Mouse (Mus musculus): ENCODE measurements around the gene Apcs. TPM values are rescaled to one million over a fixed set of nuclear protein-coding genes. Genes with fewer than 3 reads are reported as not detected.

The Apcs gene
- total RNA-seq (2021), result not detected
- long read RNA-seq, experiment 1, result 0 reads
- long read RNA-seq, experiment 2, result 0 reads

DNA sequence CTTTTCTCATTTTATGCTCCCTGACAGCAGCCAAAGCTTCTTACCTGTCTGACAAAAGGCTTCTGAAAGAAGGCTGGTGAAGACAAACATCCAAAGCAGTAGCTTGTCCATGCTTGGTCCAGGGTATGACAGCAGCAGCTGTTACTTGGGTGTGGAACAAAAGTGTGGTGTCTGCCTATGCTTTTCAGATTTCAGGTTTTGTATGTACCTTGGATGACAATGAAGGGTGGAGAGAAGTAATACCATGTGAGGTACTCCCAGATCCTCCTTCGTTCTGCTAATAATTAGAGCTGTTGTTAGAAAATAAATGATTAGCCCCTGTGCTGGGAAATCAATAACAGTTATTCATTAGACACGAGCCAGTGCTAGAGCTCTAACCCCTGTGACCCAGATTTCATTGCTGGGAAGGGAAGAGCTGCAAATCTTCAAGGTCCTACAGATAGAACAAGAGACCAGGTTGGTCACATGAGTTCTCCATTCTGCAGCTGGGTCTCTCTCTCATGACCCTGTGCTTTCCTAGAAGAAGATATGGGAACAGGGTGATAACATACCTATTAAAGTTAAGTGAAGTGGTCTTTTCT is at the start of gene Apcs:
Gene Apcs (minus strand): TSS at position 265 of the 581 bp plus-strand sequence.
- DNase-seq (ENCODE audit: low spot score in 2 of 2), result no peak

- DNase-seq (ENCODE audit: low spot score in 2 of 2), result no peak
These were observed 37.4 kb upstream of the Apcs start for GRCm38 (mm10) chr1:172932197-172932596.

DNA sequence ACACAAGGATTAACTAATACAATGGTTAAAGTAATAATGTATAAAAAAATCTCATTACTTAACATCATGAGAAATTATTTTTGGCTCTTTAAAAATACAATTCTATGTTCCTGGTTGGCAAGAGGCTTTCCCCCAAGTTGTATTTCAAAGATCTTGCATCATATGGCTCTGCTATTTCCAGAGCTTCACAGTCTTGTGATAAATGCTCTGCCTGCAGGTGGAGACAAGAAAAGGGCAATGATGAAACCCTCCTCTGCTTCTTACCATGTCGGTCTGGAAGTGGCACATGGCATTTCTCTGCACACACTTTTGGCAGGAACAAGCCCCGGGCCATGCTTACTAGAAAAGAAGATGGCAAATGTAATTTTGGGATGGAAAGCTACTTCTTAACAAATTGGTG is 23.6 kb upstream of the Apcs start:
- DNase-seq (ENCODE audit: low spot score in 2 of 2), result no peak

GRCm38 (mm10) chr1:172917115-172917514 is 22.3 kb upstream of the Apcs start:
- no peak for DNase-seq (ENCODE audit: low spot score in 2 of 2)

GRCm38 (mm10) chr1:172903313-172903712 is 8.5 kb upstream of the Apcs start:
- DNase-seq (ENCODE audit: low spot score in 2 of 2), result no peak

DNA sequence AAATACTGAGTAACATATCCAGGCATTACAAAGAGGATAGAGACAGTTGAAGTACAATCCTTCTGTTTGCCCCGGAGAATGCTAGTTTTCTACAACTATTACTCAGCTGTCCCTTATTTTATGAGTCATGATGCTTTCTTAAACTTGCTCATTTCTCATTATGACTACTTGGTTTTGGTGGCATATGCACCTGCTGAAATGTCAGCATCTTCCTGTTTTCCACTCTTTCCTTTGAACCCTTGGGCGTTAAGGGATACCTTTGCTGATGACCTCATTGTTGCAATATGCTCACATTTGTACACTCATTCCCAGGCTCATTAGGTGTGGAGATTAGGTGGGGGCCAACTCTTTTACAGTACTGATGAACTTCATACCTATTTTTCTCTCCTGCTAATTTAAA is 594 bp upstream of the Apcs start:
- DNase-seq (ENCODE audit: low spot score in 2 of 2), result no peak

DNA sequence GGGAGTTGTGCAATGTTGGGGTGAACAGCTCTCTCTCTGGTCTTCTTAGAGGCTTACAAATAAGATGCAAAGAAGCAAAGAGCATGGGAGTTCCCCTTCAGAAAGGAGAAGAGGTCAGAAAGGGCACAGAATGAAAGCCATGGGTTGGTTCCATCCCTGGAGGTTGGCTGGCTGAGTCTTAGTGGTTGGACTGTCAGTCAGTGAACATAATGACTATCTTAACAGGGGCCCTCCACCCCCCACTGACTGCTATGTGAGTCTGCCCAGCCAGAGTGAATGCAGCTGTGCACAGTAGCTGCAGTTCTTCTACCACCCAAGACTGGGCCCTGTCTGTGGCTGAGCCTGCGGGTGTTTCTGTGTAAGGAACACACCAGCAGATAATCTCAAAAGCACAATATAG is 18.2 kb downstream of the Apcs start:
- no peak for DNase-seq (ENCODE audit: low spot score in 2 of 2)

DNA sequence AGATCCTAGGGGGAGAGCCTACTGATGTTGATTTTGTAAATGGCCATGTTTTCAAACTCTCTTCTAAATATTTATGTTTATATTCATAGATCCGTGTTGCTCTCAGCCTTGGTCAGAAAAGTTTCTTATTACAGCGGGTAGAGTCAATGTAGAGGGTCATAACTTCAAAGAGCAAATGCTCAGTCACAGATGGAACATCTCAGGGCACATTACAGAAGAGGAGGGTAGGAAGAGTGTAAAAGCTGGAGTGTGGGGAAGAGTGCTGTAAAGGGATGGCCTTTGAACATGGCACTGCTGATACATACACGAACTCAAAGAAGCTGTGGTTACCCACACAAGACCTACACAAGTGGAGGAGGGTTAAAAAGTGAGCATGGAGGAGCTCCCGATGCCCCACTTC is 19.6 kb downstream of the Apcs start:
- no peak for DNase-seq (ENCODE audit: low spot score in 2 of 2)

- no peak for DNase-seq (ENCODE audit: low spot score in 2 of 2)
These were observed 46.7 kb downstream of the Apcs start for GRCm38 (mm10) chr1:172848171-172848570.

DNA sequence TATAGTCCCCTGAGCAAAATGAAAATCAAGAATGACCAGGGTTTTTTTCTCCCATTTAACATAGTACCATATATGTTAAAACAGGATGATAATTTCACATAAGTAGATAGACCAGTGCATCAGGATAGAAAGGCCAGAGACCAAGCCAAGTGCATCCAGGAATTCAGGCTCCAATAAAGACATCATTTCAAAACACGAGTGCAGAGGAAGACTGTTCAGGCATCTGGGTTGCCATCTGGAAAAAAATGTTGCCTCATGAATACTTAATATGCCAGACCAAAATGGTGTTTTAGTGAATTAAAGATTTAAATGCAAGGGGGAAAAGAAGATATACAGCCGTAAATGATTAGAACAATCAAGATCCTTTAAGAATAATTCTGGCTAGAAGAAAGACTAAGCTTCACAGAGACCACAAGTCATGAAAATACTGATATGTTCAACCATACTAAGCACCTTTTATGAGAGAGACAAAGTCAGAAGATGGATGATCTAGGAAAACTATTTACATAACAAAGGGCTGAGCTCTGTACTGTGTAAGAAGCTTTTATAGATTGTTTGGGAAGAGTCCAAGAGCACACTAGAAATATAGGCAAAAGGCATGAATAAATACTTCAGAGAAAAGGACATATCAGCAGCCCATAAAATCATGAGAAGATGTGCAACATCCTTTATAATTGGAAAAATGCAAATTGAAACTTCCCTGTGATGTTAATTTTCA is 47.6 kb downstream of the Apcs start:
- no peak for DNase-seq (ENCODE audit: low spot score in 2 of 2)

Other genes starting within 250 kb of the Apcs start
- not detected for gene Crp, start 197.0 kb downstream of the Apcs start, total RNA-seq (2021)
- not detected for gene Olfr16, start 55.4 kb upstream of the Apcs start, total RNA-seq (2021)
- not detected for gene Olfr1408, start 242.3 kb upstream of the Apcs start, total RNA-seq (2021)

Measured in left cerebral cortex, adult 18-20 months (tissue).